Mouse (Mus musculus): ENCODE measurements around the gene Rab25.

GRCm38 (mm10) chr3:88559596-88559995 is 11.5 kb upstream of the Rab25 start:
- TF ChIP-seq CTCF (IDR thresholded peaks at IDR 0.05; ENCODE audit: control insufficient read depth, insufficient read depth, insufficient replicate concordance, low read depth, low read length) (no peak), POLR2A (IDR thresholded peaks at IDR 0.05; ENCODE audit: control insufficient read depth, low read depth, low read length) (no peak)

All from testis, adult 2 months (tissue).